Mouse (Mus musculus) heart, embryonic 11.5 days (tissue): ENCODE measurements around the gene Ttc16. TPM values are rescaled to one million over a fixed set of nuclear protein-coding genes. Genes with fewer than 3 reads are reported as not detected.
A peak's percentile ranks its signal among the peaks of the same experiment; 100 is the strongest.

Experiments
- ATAC-seq: fragments of 200-750 bp; cut with Nextera tagmentation; replicated peaks from 2 replicates; pipeline ENCODE4 v1.8.0; 2017; ENCODE audit warnings: moderate library complexity; ENCODE audit not compliant: insufficient number of reproducible peaks, low FRiP score, low TSS enrichment
- H3K27ac ChIP-seq: fragments of 300-500 bp; sonication (generic); 2 replicates; pipeline ENCODE4 v1.5.1; 2014; ENCODE audit warnings: mild to moderate bottlenecking, low read depth, low read length
- H3K27me3 ChIP-seq: fragments of 300-500 bp; sonication (generic); 2 replicates; pipeline ENCODE4 v1.6.1; 2014; ENCODE audit warnings: mild to moderate bottlenecking, low read length, mixed read lengths; ENCODE audit not compliant: control insufficient read depth, insufficient read depth
- H3K36me3 ChIP-seq: fragments of 300-500 bp; sonication (generic); 2 replicates; pipeline ENCODE4 v1.6.1; 2014; ENCODE audit warnings: mild to moderate bottlenecking, low read length, moderate library complexity, mixed read lengths; ENCODE audit not compliant: control insufficient read depth, insufficient read depth
- H3K4me1 ChIP-seq: fragments of 300-500 bp; sonication (generic); 2 replicates; pipeline ENCODE4 v1.6.1; 2014; ENCODE audit warnings: low read length; ENCODE audit not compliant: control insufficient read depth, insufficient read depth
- H3K4me2 ChIP-seq: fragments of 300-500 bp; sonication (generic); 2 replicates; pipeline ENCODE4 v1.6.1; 2014; ENCODE audit warnings: mild to moderate bottlenecking, moderate library complexity
- H3K4me3 ChIP-seq: fragments of 300-500 bp; sonication (generic); 2 replicates; pipeline ENCODE4 v1.5.1; 2014; ENCODE audit warnings: low read depth, low read length
- H3K9ac ChIP-seq: fragments of 300-500 bp; sonication (generic); 2 replicates; pipeline ENCODE4 v1.6.1; 2014; ENCODE audit warnings: mild to moderate bottlenecking, low read depth, low read length, moderate library complexity
- H3K9me3 ChIP-seq: fragments of 300-500 bp; sonication (generic); replicated peaks from 2 replicates; pipeline ENCODE4 v1.6.1; 2016; ENCODE audit warnings: low read length; ENCODE audit not compliant: control insufficient read depth
- WGBS: fragments of 180-500 bp; shearing (Covaris S2); extraction: QIAGEN DNeasy Blood & Tissue Kit; methylation state at CpG from one replicate; pipeline ENCODE4 v1.1.7; 2014; ENCODE audit not compliant: insufficient replicate concordance; 5-methylcytosine and 5-hydroxymethylcytosine counted together
- polyA plus RNA-seq: library from polyadenylated mRNA; unstranded; fragments of >200 nt; fragmentation: Nextera tagmentation; extraction: Ambion mirVana; gene quantifications from 2 replicates; pipeline ENCODE4 v1.2.1, GENCODE M21; 2014

The Ttc16 gene
- polyA plus RNA-seq, 1 experiment from 2014 or later, result 0.27 TPM

DNA sequence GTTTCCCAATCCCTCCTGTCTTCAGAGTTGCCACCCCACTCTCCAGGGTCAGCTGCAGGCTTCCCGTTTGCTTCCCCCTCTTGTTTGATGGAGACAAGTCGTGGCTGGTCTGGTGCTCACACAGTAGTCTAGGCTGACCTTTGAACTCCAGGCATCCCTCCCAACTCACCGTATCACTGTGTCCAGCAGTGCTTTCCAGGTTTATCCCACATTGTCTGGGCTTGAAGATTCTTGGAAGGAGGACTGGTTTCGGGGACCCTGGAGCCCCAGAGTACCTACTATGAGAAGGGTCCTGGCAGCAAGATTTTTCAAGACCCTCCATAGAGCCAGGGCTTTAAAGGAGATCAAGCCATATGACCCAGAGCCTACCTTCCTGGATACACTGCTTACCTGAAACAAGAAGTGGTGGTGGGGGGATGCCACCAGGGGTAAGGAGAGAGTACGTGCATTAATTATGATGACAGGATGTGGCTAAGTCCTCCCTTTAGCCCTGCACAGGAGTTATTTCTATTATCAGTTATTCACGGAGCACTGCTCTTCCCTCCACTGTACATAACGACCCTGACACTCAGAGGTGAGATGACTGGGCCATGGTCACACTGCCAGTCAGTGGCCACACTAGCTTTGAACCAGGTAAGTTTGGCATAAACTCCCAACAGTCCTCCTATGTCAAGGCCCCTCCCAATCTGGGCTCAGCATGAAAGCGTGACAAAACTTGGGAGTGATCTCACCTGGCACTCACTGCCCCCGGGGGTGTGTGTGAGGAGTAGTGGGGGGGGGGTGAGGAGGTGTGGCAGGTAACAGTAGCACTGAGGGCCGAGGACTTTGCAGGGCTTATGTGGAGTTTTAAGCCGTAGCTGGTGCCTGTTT lies 61.1 kb downstream of the Ttc16 start:
- WGBS, result 42% methylated on average over 11 of the region's 11 CpGs
- Histone ChIP-seq H3K9ac (peak overlapping the region; percentile 35), H3K4me3 (no peak overlapping the region)

GRCm38 (mm10) chr2:32712934-32713817 lies 62.3 kb downstream of the Ttc16 start, which contains the start of gene Cdk9:
Gene Cdk9, minus strand, starts transcription at chr2:32713076.
- H3K4me1 ChIP-seq, result peaks cover 22% of the 10 kb centered on the region
- H3K4me2 ChIP-seq, result peak within 1 kb of the TSS; percentile 89
- no peaks in the 10 kb centered on the region for H3K9me3 ChIP-seq
- 0% methylated on average over 41 of the region's 79 CpGs for WGBS
- peak within 1 kb of the TSS; percentile 83 for H3K9ac ChIP-seq
- H3K27ac ChIP-seq, result peak within 1 kb of the TSS; percentile 98
- ATAC-seq, result peak; percentile 83
- H3K4me3 ChIP-seq, result peak within 1 kb of the TSS; percentile 90
- no peaks in the 10 kb centered on the region for H3K27me3 ChIP-seq
- peaks cover 15% of the 10 kb centered on the region for H3K36me3 ChIP-seq

More for the DNA sequence above, 61.1 kb downstream of the Ttc16 start:
- Histone ChIP-seq H3K27me3 (no peaks in the 10 kb centered on the region), H3K27ac (peak overlapping the region; percentile 98), H3K4me2 (peak overlapping the region; percentile 27; the same call in 1 of the 2 replicates), H3K9me3 (no peaks in the 10 kb centered on the region), H3K4me1 (peaks cover 22% of the 10 kb centered on the region), H3K36me3 (peaks cover 9% of the 10 kb centered on the region)
- ATAC-seq, result no peak

DNA sequence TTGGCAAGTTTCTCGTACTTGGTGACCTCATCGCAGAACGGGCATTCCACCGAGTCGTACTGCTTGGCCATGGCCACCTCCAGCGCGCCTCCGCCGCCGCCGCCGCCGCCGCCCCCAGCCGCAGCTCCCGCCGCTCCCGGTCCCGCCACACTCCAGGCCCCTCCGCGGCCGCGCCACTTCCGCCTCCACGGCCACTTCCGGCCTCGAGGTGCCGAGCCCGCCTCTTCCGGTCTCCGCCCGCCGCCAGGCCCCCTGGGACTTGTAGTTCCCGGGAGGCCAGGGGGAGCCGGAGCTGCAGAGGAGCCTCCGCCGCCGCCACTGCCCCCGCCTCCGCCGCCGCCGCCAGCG lies 62.9 kb downstream of the Ttc16 start:
- Histone ChIP-seq H3K9me3 (no peaks in the 10 kb centered on the region), H3K9ac (peak overlapping the region; percentile 83), H3K4me2 (peak overlapping the region; percentile 89), H3K4me1 (peaks cover 22% of the 10 kb centered on the region), H3K4me3 (peak overlapping the region; percentile 90), H3K27me3 (no peaks in the 10 kb centered on the region), H3K36me3 (peaks cover 18% of the 10 kb centered on the region), H3K27ac (peak overlapping the region; percentile 98)
- WGBS, result 1% methylated on average over 19 of the region's 44 CpGs
- peak; percentile 90 for ATAC-seq

DNA sequence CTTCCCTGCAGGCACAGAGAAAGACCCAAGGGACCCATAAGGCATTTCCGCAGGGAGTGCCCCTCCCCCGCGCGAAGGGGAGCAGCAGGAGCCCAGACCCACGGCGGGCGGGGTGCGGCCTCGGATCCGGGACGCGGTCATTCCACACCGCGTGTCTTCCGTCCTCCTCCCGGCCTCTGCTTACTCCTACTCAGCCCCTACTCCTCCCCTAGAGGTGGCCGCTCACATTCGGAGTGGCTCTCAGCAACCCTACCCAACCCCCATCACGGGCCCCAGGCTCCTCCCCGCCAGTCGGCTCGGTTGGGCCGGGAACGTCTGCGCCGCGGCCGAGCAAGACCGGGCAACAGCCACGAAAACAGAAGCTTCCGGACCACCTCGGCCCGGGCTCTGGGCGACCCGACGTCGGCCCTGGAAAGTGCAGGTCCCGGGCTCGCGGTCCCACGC lies 63.3 kb downstream of the Ttc16 start:
- Histone ChIP-seq H3K4me1 (peaks cover 22% of the 10 kb centered on the region), H3K36me3 (peaks cover 20% of the 10 kb centered on the region), H3K9ac (peak overlapping the region; percentile 83), H3K4me3 (peak overlapping the region; percentile 90), H3K27ac (peak overlapping the region; percentile 98), H3K4me2 (peak overlapping the region; percentile 89), H3K27me3 (no peaks in the 10 kb centered on the region), H3K9me3 (no peaks in the 10 kb centered on the region)
- ATAC-seq, result peak; percentile 69
- 0% methylated on average over 41 of the region's 41 CpGs for WGBS

DNA sequence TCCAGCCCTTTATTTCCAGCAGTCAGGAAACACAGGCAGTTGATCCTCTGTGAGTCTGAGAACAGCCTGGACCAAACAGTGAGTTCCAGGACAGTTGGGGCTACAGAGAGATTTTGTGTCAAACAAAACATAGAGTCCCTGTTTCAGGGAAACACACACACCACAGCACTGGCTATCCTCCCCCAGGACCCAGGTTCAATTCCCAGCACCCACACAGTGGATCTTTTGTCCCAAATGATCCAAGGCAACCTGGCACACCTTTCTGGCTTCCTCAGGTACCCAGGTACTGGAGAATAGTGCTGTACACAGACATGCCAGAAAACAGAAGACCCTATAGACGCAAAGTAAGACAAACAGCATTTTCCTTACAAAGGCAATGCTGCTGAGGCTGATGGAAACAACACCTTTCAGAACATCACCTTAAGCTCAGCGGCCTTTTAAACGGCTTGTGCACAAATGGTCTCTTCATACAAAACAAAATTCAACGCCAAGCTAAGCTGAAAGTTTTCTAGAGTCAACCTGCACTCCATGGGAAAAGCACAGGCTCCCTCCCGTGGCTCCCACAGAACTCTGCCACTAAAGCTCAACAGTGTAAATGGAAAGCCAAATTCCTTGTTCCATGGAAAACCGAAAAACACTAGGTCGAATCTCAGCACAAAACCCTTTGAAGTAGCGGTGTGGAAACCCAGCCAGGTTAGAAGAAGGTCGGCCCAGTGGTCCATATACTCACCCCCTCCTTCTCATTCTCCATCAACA lies 64.0 kb downstream of the Ttc16 start:
- WGBS, result 24% methylated on average over 9 of the region's 9 CpGs
- Histone ChIP-seq H3K36me3 (peaks cover 25% of the 10 kb centered on the region), H3K9me3 (no peaks in the 10 kb centered on the region)

DNA sequence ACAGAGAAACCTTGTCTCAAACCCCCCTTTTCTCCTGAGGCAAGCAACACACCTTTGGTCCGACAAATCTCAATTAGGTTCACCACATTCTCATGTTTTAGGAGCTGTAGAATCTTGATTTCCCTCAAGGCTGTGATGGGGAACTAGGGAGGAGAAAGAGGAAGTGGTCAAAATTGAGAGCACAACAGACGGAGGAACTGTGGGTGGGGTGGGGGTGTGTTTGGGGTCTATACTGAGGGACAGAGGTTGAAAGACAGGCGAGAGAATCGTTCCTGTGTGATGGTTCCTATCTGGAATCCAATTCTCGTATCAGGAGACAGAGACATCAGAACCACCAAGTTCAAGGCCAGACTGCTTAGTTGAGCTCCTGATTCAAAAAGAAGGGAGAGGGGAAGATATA lies 65.0 kb downstream of the Ttc16 start:
- H3K27ac ChIP-seq, result no peak overlapping the region

More for the DNA sequence above, 64.0 kb downstream of the Ttc16 start:
- Histone ChIP-seq H3K9ac (peak overlapping the region; percentile 83), H3K4me2 (peak overlapping the region; percentile 89), H3K4me1 (peaks cover 22% of the 10 kb centered on the region), H3K4me3 (peak overlapping the region; percentile 90), H3K27ac (peak overlapping the region; percentile 98), H3K27me3 (no peaks in the 10 kb centered on the region)
- no peak for ATAC-seq

DNA sequence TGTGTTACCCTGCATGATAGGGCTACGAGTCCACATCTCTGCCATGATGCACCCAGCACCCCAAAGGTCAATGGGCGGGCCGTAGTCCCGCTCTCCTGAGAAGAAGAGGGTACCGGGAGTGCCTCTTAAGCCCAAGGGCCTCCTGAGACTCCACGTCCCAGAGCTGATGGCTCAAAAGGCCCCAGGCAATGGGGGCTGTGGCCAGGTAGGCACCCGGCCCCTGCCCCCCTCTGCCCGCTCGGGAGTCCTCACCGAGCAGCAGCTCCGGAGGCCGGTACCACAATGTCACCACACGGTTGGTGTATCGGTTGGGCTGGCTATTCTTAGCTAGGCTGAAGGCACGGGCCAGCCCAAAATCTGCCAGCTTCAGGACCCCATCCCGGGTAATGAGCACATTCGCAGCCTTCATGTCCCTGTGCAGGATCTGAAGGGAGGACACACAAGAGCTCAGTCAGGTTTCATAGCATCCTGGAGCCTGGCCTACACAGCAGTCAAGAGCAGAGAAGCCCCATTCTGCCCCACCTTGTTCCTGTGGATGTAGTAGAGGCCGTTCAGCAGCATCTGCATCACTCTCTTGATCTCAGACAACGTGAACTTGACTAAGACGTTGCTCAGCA lies 65.8 kb downstream of the Ttc16 start:
- Histone ChIP-seq H3K4me1 (peaks cover 16% of the 10 kb centered on the region), H3K36me3 (peaks cover 40% of the 10 kb centered on the region)

More for the DNA sequence above, 65.0 kb downstream of the Ttc16 start:
- H3K4me3 ChIP-seq, result no peak overlapping the region
- no peaks in the 10 kb centered on the region for H3K27me3 ChIP-seq
- H3K36me3 ChIP-seq, result peaks cover 36% of the 10 kb centered on the region
- ATAC-seq, result no peak
- 88% methylated on average over 5 of the region's 5 CpGs for WGBS
- H3K4me1 ChIP-seq, result peaks cover 22% of the 10 kb centered on the region
- H3K9ac ChIP-seq, result no peak overlapping the region
- H3K4me2 ChIP-seq, result no peak overlapping the region
- no peaks in the 10 kb centered on the region for H3K9me3 ChIP-seq

More for the DNA sequence above, 65.8 kb downstream of the Ttc16 start:
- Histone ChIP-seq H3K4me3 (no peak overlapping the region), H3K9me3 (no peaks in the 10 kb centered on the region), H3K4me2 (no peak overlapping the region), H3K9ac (no peak overlapping the region), H3K27ac (no peak overlapping the region), H3K27me3 (no peaks in the 10 kb centered on the region)
- 88% methylated on average over 20 of the region's 20 CpGs for WGBS
- no peak for ATAC-seq
